Mouse (Mus musculus): Measurements from ENCODE around the gene Smim24. TPM values are rescaled to one million over a fixed set of nuclear protein-coding genes. Genes with fewer than 3 reads are reported as not detected.

Smim24 gene
- polyA plus RNA-seq, 1 experiment from 2014 or later: 0.84 TPM

DNA sequence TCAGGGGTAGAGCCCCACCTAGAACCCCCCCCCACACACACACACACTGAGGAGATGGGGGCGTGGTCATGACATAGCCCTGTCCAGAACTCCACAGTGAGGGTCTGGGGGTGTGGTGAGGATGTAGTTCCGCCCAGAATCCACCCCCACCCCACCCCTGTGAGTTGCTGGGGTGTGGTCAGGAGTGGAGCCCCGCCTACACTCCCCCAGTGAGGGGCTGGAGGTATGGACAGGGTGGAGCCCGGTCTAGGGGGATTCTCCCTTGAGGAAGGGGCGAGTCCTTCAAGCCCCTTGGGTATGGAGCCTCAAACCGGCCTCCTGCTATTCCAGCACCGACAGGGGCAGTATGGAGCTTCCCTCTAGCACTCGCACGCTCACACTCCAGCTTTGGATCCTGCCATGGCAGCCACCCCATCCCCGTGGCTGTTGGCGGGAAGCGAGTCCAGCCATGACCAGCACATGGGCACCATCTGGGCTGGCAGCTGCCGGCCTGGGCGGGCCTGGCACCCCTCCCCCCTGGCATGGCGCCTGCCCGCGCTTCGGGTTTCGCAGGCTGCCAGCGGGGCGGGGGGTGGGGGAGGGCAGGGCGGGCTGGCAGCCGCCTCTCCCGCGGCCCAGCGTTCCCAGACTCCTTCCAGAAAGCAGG, 23.9 kb downstream of the Smim24 start:
- no peak overlapping the region for H3K9ac ChIP-seq
- WGBS: 1% methylated on average over 20 of the region's 26 CpGs
- H3K4me1 ChIP-seq (replicated peaks; ENCODE audit: control insufficient read depth, insufficient read depth, low read length): peaks cover 36% of the 10 kb centered on the region
- H3K27me3 ChIP-seq (ENCODE audit: control insufficient read depth, insufficient read depth, low read length): no peaks in the 10 kb centered on the region
- DNase-seq (ENCODE audit: low spot score) (peak; percentile 76), ATAC-seq (ENCODE audit: low FRiP score) (peak; percentile 71; the same call in 1 of the 2 replicates)
- peak overlapping the region; percentile 60 for H3K27ac ChIP-seq
- H3K36me3 ChIP-seq (replicated peaks; ENCODE audit: control insufficient read depth, insufficient read depth): peaks cover 12% of the 10 kb centered on the region; the same call in 1 of the 2 replicates
- peak overlapping the region; percentile 13; the same call in 1 of the 2 replicates for H3K4me3 ChIP-seq (replicated peaks; ENCODE audit: low read length)
- H3K9me3 ChIP-seq (ENCODE audit: control insufficient read depth, low read length): no peaks in the 10 kb centered on the region
- peak overlapping the region; percentile 44 for H3K4me2 ChIP-seq (replicated peaks)

GRCm38 (mm10) chr10:81417227-81418215, 24.7 kb downstream of the Smim24 start:
- Histone ChIP-seq H3K9ac (no peak overlapping the region), H3K9me3 (ENCODE audit: control insufficient read depth, low read length) (no peaks in the 10 kb centered on the region), H3K27ac (peak overlapping the region; percentile 55; the same call in 1 of the 2 replicates), H3K36me3 (replicated peaks; ENCODE audit: control insufficient read depth, insufficient read depth) (peaks cover 12% of the 10 kb centered on the region; the same call in 1 of the 2 replicates), H3K4me1 (replicated peaks; ENCODE audit: control insufficient read depth, insufficient read depth, low read length) (peaks cover 28% of the 10 kb centered on the region), H3K4me2 (replicated peaks) (peak overlapping the region; percentile 44), H3K4me3 (replicated peaks; ENCODE audit: low read length) (peak overlapping the region; percentile 13; the same call in 1 of the 2 replicates), H3K27me3 (ENCODE audit: control insufficient read depth, insufficient read depth, low read length) (no peaks in the 10 kb centered on the region)
- DNase-seq (ENCODE audit: low spot score) (no peak), ATAC-seq (ENCODE audit: low FRiP score) (no peak)
- 44% methylated on average over 12 of the region's 12 CpGs for WGBS

GRCm38 (mm10) chr10:81418216-81419070, 25.6 kb downstream of the Smim24 start:
- no peak for DNase-seq (ENCODE audit: low spot score)
- H3K9ac ChIP-seq: no peak overlapping the region
- peaks cover 27% of the 10 kb centered on the region for H3K4me1 ChIP-seq (replicated peaks; ENCODE audit: control insufficient read depth, insufficient read depth, low read length)
- 45% methylated on average over 11 of the region's 11 CpGs for WGBS
- no peak overlapping the region for H3K4me2 ChIP-seq (replicated peaks)
- H3K36me3 ChIP-seq (replicated peaks; ENCODE audit: control insufficient read depth, insufficient read depth): peaks cover 12% of the 10 kb centered on the region; the same call in 1 of the 2 replicates
- H3K4me3 ChIP-seq (replicated peaks; ENCODE audit: low read length): no peak overlapping the region
- ATAC-seq (ENCODE audit: low FRiP score): no peak
- H3K27me3 ChIP-seq (ENCODE audit: control insufficient read depth, insufficient read depth, low read length): no peaks in the 10 kb centered on the region
- H3K9me3 ChIP-seq (ENCODE audit: control insufficient read depth, low read length): no peaks in the 10 kb centered on the region
- H3K27ac ChIP-seq: no peak overlapping the region

- ATAC-seq (ENCODE audit: low FRiP score): no peak
- Histone ChIP-seq H3K36me3 (replicated peaks; ENCODE audit: control insufficient read depth, insufficient read depth) (peaks cover 12% of the 10 kb centered on the region; the same call in 1 of the 2 replicates), H3K9me3 (ENCODE audit: control insufficient read depth, low read length) (no peaks in the 10 kb centered on the region), H3K27me3 (ENCODE audit: control insufficient read depth, insufficient read depth, low read length) (peaks cover 2% of the 10 kb centered on the region; the same call in 1 of the 2 replicates), H3K9ac (no peak overlapping the region), H3K27ac (no peak overlapping the region), H3K4me3 (replicated peaks; ENCODE audit: low read length) (no peak overlapping the region), H3K4me2 (replicated peaks) (no peak overlapping the region), H3K4me1 (replicated peaks; ENCODE audit: control insufficient read depth, insufficient read depth, low read length) (peaks cover 19% of the 10 kb centered on the region)
- WGBS: 92% methylated on average over 10 of the region's 10 CpGs
- no peak for DNase-seq (ENCODE audit: low spot score)
Measured at GRCm38 (mm10) chr10:81419111-81419928, 26.5 kb downstream of the Smim24 start.

GRCm38 (mm10) chr10:81420191-81420767, 27.4 kb downstream of the Smim24 start:
- ATAC-seq (ENCODE audit: low FRiP score) (no peak), DNase-seq (ENCODE audit: low spot score) (no peak)
- Histone ChIP-seq H3K9ac (no peak overlapping the region), H3K4me3 (replicated peaks; ENCODE audit: low read length) (no peak overlapping the region), H3K4me1 (replicated peaks; ENCODE audit: control insufficient read depth, insufficient read depth, low read length) (peaks cover 20% of the 10 kb centered on the region), H3K27ac (no peak overlapping the region), H3K36me3 (replicated peaks; ENCODE audit: control insufficient read depth, insufficient read depth) (peaks cover 12% of the 10 kb centered on the region; the same call in 1 of the 2 replicates), H3K9me3 (ENCODE audit: control insufficient read depth, low read length) (no peaks in the 10 kb centered on the region), H3K4me2 (replicated peaks) (no peak overlapping the region), H3K27me3 (ENCODE audit: control insufficient read depth, insufficient read depth, low read length) (peaks cover 8% of the 10 kb centered on the region)
- WGBS: 86% methylated on average over 40 of the region's 40 CpGs

- H3K27me3 ChIP-seq (ENCODE audit: control insufficient read depth, insufficient read depth, low read length): peaks cover 15% of the 10 kb centered on the region
- no peaks in the 10 kb centered on the region for H3K9me3 ChIP-seq (ENCODE audit: control insufficient read depth, low read length)
- no peak overlapping the region for H3K4me3 ChIP-seq (replicated peaks; ENCODE audit: low read length)
- peaks cover 12% of the 10 kb centered on the region; the same call in 1 of the 2 replicates for H3K36me3 ChIP-seq (replicated peaks; ENCODE audit: control insufficient read depth, insufficient read depth)
- DNase-seq (ENCODE audit: low spot score): no peak
- no peak overlapping the region for H3K27ac ChIP-seq
- no peak overlapping the region for H3K9ac ChIP-seq
- WGBS: 77% methylated on average over 4 of the region's 4 CpGs
- no peak for ATAC-seq (ENCODE audit: low FRiP score)
- no peak overlapping the region for H3K4me2 ChIP-seq (replicated peaks)
- H3K4me1 ChIP-seq (replicated peaks; ENCODE audit: control insufficient read depth, insufficient read depth, low read length): peaks cover 30% of the 10 kb centered on the region
Measured at GRCm38 (mm10) chr10:81421041-81421796, 28.4 kb downstream of the Smim24 start.

DNA sequence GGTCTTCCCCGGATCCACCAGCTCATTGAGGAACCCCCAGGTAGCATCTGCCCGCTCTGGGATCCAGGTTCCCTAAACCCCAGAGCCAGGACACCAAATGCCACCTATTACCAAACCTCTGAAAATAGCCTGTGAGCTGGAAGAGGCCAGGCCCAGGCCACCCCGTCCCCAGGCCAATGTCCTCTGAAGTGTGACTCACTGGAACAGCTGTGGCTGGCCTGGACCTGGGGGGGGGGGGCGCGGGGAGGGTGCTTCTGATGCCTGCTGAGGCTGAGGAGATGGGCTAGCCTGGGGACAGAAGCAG, 28.9 kb downstream of the Smim24 start:
- H3K9me3 ChIP-seq (ENCODE audit: control insufficient read depth, low read length): no peaks in the 10 kb centered on the region
- H3K27ac ChIP-seq: no peak overlapping the region
- no peak overlapping the region for H3K9ac ChIP-seq
- no peak overlapping the region for H3K4me3 ChIP-seq (replicated peaks; ENCODE audit: low read length)
- H3K27me3 ChIP-seq (ENCODE audit: control insufficient read depth, insufficient read depth, low read length): peaks cover 18% of the 10 kb centered on the region
- ATAC-seq (ENCODE audit: low FRiP score) (no peak), DNase-seq (ENCODE audit: low spot score) (no peak)
- peaks cover 35% of the 10 kb centered on the region for H3K4me1 ChIP-seq (replicated peaks; ENCODE audit: control insufficient read depth, insufficient read depth, low read length)
- peaks cover 12% of the 10 kb centered on the region; the same call in 1 of the 2 replicates for H3K36me3 ChIP-seq (replicated peaks; ENCODE audit: control insufficient read depth, insufficient read depth)
- WGBS: 79% methylated on average over 4 of the region's 5 CpGs
- no peak overlapping the region for H3K4me2 ChIP-seq (replicated peaks)

Measured in hindbrain, embryonic 14.5 days (tissue).